11 mouse cellular contexts compared by ENCODE assay signal in genomic region chr5:134332743-134333142, GRCm38 (mm10). TPM values are rescaled to one million over a fixed set of nuclear protein-coding genes. Genes with fewer than 3 reads are reported as not detected.
A peak's percentile ranks its signal among the peaks of the same experiment; 100 is the strongest.
DNase-seq lines count a peak whose midpoint lies in the region; ATAC-seq and TF ChIP-seq lines count a peak whose summit lies in the region.
"Had no signal": no experiment of that assay in that cellular context is flagged by ENCODE, and none has a peak within 500 bp of the region (broad histone marks: within the 10 kb centered on the region; RNA-seq: fewer than 3 reads in every experiment).

No protein-coding gene starts in this region.

- no peaks in the 10 kb centered on the region for H3K4me1 ChIP-seq in lung, embryonic 14.5 days (ENCODE audit: insufficient read depth)
- no peaks in the 10 kb centered on the region; the same call in 1 of the 2 replicates for H3K4me1 ChIP-seq in lung, adult 2 months (ENCODE audit: control insufficient read depth, insufficient read depth, low read length)
- H3K4me1 ChIP-seq in embryonic facial prominence, embryonic 12.5 days: peaks cover 5% of the 10 kb centered on the region; the same call in 1 of the 2 replicates
- H3K4me1 ChIP-seq in limb, embryonic 10.5 days: peaks cover 4% of the 10 kb centered on the region; the same call in 1 of the 2 replicates

- H3K4me3 ChIP-seq in lung, embryonic 14.5 days (ENCODE audit: low read depth, low read length): no peak overlapping the region
- no peak overlapping the region for H3K4me3 ChIP-seq in lung, adult 2 months (replicated peaks; ENCODE audit: extremely low read depth, low read depth, low read length)
- no peak overlapping the region for H3K4me3 ChIP-seq in embryonic facial prominence, embryonic 12.5 days
- no peak overlapping the region for H3K4me3 ChIP-seq in limb, embryonic 10.5 days
- H3K4me3 ChIP-seq: layer of hippocampus, adult 2 months; megakaryocyte, embryonic 14.5 days had no signal

- no peak for TF ChIP-seq POLR2A in lung, adult 2 months (IDR thresholded peaks at IDR 0.05; ENCODE audit: borderline replicate concordance, extremely low read depth, low read depth, low read length)

- peak overlapping the region; percentile 18; the same call in 1 of the 2 replicates for H3K27ac ChIP-seq in lung, embryonic 14.5 days (ENCODE audit: low read depth)
- peak overlapping the region; percentile 61; the same call in 1 of the 2 replicates for H3K27ac ChIP-seq in embryonic facial prominence, embryonic 12.5 days
- peak overlapping the region; percentile 1; the same call in 1 of the 2 replicates for H3K27ac ChIP-seq in limb, embryonic 10.5 days
- H3K27ac ChIP-seq: layer of hippocampus, adult 2 months had no signal

- WGBS in lung, embryonic 14.5 days: 52% methylated on average over 8 of the region's 8 CpGs
- 57% methylated on average over 8 of the region's 8 CpGs for WGBS in lung, adult 2 months
- WGBS in embryonic facial prominence, embryonic 12.5 days: 25% methylated on average over 8 of the region's 8 CpGs
- WGBS in limb, embryonic 10.5 days: 43% methylated on average over 8 of the region's 8 CpGs

- DNase-seq in lung, embryonic 14.5 days: peak; percentile 47
- no peak for DNase-seq in lung, adult 2 months
- DNase-seq in limb, embryonic 10.5 days (ENCODE audit: low spot score): no peak
- peak; percentile 76 for DNase-seq in thymus, postnatal 14 days
- DNase-seq in layer of hippocampus, postnatal 25 days (ENCODE audit: extremely low spot score in 1 of 2, low spot score in 1 of 2): no peak
- no peak for DNase-seq in heart, postnatal 10 days
- no peak for DNase-seq in neural tube, embryonic 10.5 days (ENCODE audit: extremely low spot score, low spot score)
- DNase-seq: cerebellum, adult 8-10 months had no signal

- no peak for TF ChIP-seq CTCF in lung, embryonic 14.5 days (IDR thresholded peaks at IDR 0.05; ENCODE audit: low read depth)
- no peak for TF ChIP-seq CTCF in lung, adult 2 months (IDR thresholded peaks at IDR 0.05; ENCODE audit: insufficient read depth, low read length)

- no peaks in the 10 kb centered on the region for H3K36me3 ChIP-seq in lung, embryonic 14.5 days (ENCODE audit: insufficient read depth)
- H3K36me3 ChIP-seq in embryonic facial prominence, embryonic 12.5 days: no peaks in the 10 kb centered on the region
- no peaks in the 10 kb centered on the region for H3K36me3 ChIP-seq in limb, embryonic 10.5 days

- intact Hi-C loops in heart, postnatal 10 days (cut with DNase I): no loop called here

- no peak overlapping the region for H3K4me2 ChIP-seq in lung, embryonic 14.5 days
- H3K4me2 ChIP-seq in embryonic facial prominence, embryonic 12.5 days (replicated peaks): no peak overlapping the region

- peak; percentile 52 for ATAC-seq in lung, embryonic 14.5 days (ENCODE audit: insufficient read depth)
- 0 out of 2 replicates have a peak, but pooled peaks have one; percentile 52 for ATAC-seq in embryonic facial prominence, embryonic 12.5 days (ENCODE audit: insufficient number of reproducible peaks, insufficient read depth, low FRiP score, low TSS enrichment)

- H3K9ac ChIP-seq in lung, embryonic 14.5 days: no peak overlapping the region
- no peak overlapping the region for H3K9ac ChIP-seq in embryonic facial prominence, embryonic 12.5 days

- no peaks in the 10 kb centered on the region for H3K27me3 ChIP-seq in lung, embryonic 14.5 days (ENCODE audit: insufficient read depth, low read length)
- H3K27me3 ChIP-seq in embryonic facial prominence, embryonic 12.5 days: no peaks in the 10 kb centered on the region
- H3K27me3 ChIP-seq in limb, embryonic 10.5 days (ENCODE audit: low read depth, poor library complexity, severe bottlenecking): no peaks in the 10 kb centered on the region
- H3K27me3 ChIP-seq: megakaryocyte, embryonic 14.5 days had no signal

- no peaks in the 10 kb centered on the region for H3K9me3 ChIP-seq in lung, embryonic 14.5 days (ENCODE audit: low read depth, low read length)
- no peaks in the 10 kb centered on the region for H3K9me3 ChIP-seq in embryonic facial prominence, embryonic 12.5 days
- no peaks in the 10 kb centered on the region for H3K9me3 ChIP-seq in limb, embryonic 10.5 days (replicated peaks)
- H3K9me3 ChIP-seq: megakaryocyte, embryonic 14.5 days had no signal

RNA-seq across cellular contexts. Expression of gene Gtf2i, which starts 18.2 kb away (rescaled TPM):
- polyA plus RNA-seq in lung, embryonic 14.5 days (2014; fragmentation: Nextera tagmentation; extraction: Ambion mirVana): 183 and 185 TPM in 2 replicates
- polyA plus RNA-seq in lung, adult 2 months (2012; rRNA removed): 63.8 and 79.5 TPM in 2 replicates
- 227 and 232 TPM in 2 replicates for polyA plus RNA-seq in embryonic facial prominence, embryonic 12.5 days (2016; fragmentation: Nextera tagmentation; extraction: Ambion mirVana)
- 180 and 204 TPM in 2 replicates for polyA plus RNA-seq in limb, embryonic 10.5 days (2016; fragmentation: Nextera tagmentation; extraction: Ambion mirVana)
- total RNA-seq in layer of hippocampus, postnatal 25 days (2021): 100 to 1,000 TPM; 216 to 223 TPM
- total RNA-seq in heart, postnatal 10 days (2021): 100 to 1,000 TPM; 195 to 218 TPM

Comparison
In these comparisons a context has a peak if more than half of its experiments do, and no peak if none do; other contexts are left out.
1. DNase-seq: peak in lung, embryonic 14.5 days (single experiment) and thymus, postnatal 14 days (single experiment); none in lung, adult 2 months (single experiment), limb, embryonic 10.5 days (single experiment), layer of hippocampus, postnatal 25 days (0 of 2), heart, postnatal 10 days (0 of 2) and neural tube, embryonic 10.5 days (single experiment).
2. H3K27ac ChIP-seq: peak in every context shown above with its lines; median percentile 61 in embryonic facial prominence, embryonic 12.5 days; 18 in lung, embryonic 14.5 days; 1 in limb, embryonic 10.5 days.